Mouse (Mus musculus) spleen, embryonic (tissue): ENCODE results near the gene 4931417E11Rik.

Experiments
- CTCF ChIA-PET: fragments of 350-600 bp; sonication (Branson Sonifier 250); formaldehyde crosslinking; loops from one replicate; lab custom pipeline; 2022; lab: Charles Lee

The 4931417E11Rik gene

DNA sequence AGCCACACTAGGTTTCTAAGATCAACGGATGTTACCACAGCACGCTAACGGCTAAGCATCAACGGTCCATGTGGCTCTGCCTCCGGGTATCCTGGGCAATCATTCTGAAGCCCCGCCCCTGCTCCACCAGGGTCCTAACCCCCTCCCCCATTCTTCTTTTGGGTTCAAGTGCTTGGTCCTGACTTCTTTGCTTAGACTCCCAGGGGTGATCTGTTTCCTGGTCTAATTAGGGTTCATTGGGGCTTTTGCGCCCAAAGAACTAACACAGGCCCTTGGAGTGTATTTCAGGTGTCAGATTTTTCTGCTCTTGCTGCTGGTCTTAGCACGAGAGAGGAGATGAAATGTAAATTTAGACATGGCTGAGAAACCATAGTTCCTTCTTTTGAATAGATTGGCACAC is at the start of gene 4931417E11Rik:
Gene 4931417E11Rik, minus strand, starts transcription at position 101 of the 400 bp plus-strand sequence.
- CTCF ChIA-PET = no interaction called here

DNA sequence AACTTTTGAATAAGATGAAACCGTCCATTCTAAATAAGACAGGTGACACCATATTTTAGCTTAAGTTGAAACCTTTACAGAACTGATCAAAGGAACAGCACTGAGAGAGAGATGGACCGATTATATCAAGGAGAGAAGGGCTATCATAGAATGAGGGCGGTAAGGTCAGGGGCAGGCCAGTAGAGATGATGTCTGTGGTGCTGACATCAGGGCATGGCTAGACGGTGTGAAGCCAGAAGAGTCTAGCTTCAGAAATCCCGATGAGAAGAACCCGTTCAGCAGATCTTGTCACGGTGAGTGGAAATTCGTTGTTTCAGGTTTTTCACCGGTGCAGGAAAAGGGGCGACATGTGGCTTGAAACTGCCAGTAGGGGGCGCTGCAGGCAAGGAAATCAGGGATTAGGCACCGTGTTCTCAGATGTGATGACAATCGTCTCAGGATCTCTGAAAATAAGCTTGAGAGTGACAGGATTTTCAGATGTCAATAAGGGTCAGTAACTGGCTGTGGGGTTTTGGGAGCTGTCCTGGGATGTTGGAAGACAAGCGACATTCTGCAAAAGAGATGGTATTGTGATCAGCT is 48.4 kb upstream of the 4931417E11Rik start:
- CTCF ChIA-PET = no interaction called here

DNA sequence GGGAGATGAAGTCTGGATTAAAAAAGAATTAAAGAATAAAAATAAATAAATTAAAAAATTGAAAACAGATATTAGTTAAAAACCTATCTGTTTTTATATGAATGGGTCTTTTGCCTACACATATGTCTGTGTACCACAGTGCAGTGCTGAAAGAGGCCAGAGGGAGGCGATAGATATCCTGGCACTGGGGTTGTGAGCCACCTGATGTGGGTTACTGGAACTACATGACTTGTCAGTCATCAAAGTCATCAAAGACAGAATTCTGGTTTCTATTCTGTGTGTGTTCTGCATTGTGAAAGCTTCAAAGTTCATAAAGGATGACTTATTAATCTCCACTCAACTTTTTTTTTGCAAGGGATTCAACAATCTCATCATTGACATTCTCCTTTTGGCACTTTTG is 43.4 kb upstream of the 4931417E11Rik start:
- CTCF ChIA-PET = no interaction called here

DNA sequence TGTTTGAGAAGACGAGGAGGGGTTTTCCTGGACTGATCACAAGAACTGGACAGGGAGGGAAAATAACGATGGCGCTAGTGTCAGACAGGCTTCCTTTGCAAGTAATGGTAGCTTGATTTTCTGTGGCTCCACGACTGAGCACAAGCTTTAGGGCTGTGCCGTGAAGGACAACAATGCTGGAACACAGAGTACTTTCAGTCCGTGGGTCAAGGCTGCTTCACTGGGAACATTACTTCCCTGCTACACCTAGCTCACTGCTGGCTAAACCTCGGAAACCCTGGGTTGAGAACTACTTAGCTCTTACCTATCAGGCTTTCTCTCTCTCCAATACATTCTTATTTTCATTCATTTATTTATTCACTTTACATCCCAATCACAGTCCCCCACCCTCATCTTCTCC is 30.2 kb upstream of the 4931417E11Rik start:
- CTCF ChIA-PET = no interaction called here

- CTCF ChIA-PET = no interaction called here
Measured at GRCm38 (mm10) chr6:73497321-73497720, 27.9 kb upstream of the 4931417E11Rik start.

DNA sequence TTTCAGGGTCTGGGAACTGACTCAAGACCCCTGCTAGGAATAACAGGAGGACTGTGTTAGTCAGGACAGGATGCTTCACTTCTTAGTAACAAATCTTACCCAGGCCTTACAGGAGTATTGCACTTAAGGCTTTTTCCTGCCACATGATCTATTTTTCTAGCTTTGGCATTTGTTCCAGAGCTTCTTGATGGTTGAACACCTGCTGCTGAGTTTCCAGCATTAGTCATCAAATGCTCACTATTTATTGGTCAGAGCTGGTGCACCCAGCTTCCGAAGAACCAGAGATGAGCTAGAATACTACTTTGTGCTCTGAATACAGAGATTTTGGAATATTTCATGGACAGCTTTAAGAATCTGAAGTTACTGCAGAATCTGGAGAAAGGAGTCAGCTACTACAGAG is 21.1 kb upstream of the 4931417E11Rik start:
- CTCF ChIA-PET = no interaction called here

DNA sequence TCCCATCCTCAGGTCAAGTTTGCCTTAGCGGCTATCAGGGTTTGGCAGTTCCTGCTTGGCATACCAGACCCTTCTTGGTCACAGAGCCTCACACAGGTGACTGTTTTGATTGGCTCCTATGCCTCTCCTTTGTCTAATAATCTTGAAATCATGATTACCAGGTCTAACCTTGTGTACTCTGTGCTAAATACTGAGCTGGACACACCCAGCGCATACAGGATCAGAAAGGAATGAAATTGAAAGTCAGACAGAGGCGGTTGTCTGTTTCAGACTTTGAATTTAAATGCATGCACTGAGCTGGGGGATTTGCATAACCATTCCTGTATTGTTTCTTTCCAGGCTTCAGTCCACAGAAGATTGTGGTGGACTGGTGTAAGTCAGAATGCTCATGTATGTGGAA is 16.1 kb upstream of the 4931417E11Rik start:
- CTCF ChIA-PET = no interaction called here

- CTCF ChIA-PET = no interaction called here
Measured at GRCm38 (mm10) chr6:73466084-73466483, 3.4 kb downstream of the 4931417E11Rik start.

GRCm38 (mm10) chr6:73462543-73462942 is 6.9 kb downstream of the 4931417E11Rik start:
- CTCF ChIA-PET = no interaction called here

GRCm38 (mm10) chr6:73433912-73434311 is 35.6 kb downstream of the 4931417E11Rik start:
- CTCF ChIA-PET = no interaction called here

DNA sequence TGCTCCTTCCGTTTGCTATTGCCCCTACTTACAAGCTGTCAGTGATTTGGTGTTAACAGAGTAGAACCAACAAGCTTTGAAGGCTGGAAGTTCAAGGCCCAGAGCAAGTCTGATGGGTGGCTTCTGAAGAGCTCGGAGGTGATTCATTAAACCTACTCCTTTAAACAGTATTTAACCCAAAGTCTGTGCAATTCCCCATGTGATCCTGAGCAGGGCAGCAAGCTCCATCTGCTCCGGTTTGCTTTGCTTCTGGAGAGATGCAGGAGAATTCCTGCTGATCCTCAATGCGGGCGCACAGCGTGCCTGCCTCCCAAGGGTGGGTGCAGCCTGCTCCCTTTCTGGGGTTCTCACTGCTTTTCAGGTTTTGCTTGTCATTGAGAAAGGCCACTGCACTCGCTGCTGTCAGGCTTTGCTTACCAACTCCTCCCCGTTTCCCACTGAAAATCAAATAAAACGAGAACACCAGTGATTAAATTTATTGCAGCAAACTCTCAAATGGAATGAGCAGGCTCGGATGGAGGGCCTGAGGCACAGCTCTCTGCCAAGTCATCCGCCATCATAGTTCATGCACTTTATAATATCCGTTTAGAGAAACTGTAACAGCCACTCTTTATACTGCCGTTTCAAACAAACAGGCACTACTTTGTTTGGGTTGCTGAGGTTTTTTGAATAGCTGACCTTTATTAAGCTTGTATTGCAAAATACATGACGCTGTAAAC is 40.7 kb downstream of the 4931417E11Rik start:
- CTCF ChIA-PET = no interaction called here

GRCm38 (mm10) chr6:73427273-73427812 is 42.1 kb downstream of the 4931417E11Rik start:
- CTCF ChIA-PET = no interaction called here
